Mouse (Mus musculus) 3134 (cell line): ENCODE measurements around the gene Adipor1.
"Not testable (repeated sequence)": the region's sequence is repeated elsewhere in the genome, so short reads cannot be mapped to it uniquely, and the experiment has no call there.

Experiments
- DNase-seq: peaks from one replicate; pipeline ENCODE4 v3.0.0-alpha.2; 2011; ENCODE audit warnings: low spot score; ENCODE audit not compliant: insufficient read length; ENCODE audit errors: extremely low read depth

Gene Adipor1

GRCm38 (mm10) chr1:134419176-134419575, 4.0 kb downstream of the Adipor1 start:
- no peak for DNase-seq

GRCm38 (mm10) chr1:134419751-134420458, 4.7 kb downstream of the Adipor1 start:
- no peak for DNase-seq

GRCm38 (mm10) chr1:134423911-134424310, 8.7 kb downstream of the Adipor1 start:
- no peak for DNase-seq

GRCm38 (mm10) chr1:134426289-134426688, 11.1 kb downstream of the Adipor1 start:
- no peak for DNase-seq

GRCm38 (mm10) chr1:134433002-134433401, 17.8 kb downstream of the Adipor1 start:
- no peak for DNase-seq

- no peak for DNase-seq
Observed at GRCm38 (mm10) chr1:134433473-134433872, 18.3 kb downstream of the Adipor1 start.

- no peak for DNase-seq
Observed at GRCm38 (mm10) chr1:134435414-134435813, 20.2 kb downstream of the Adipor1 start.

GRCm38 (mm10) chr1:134440437-134440836, 25.3 kb downstream of the Adipor1 start:
- DNase-seq, result no peak

GRCm38 (mm10) chr1:134441737-134442136, 26.6 kb downstream of the Adipor1 start:
- DNase-seq, result not testable (repeated sequence)

- no peak for DNase-seq
Observed at GRCm38 (mm10) chr1:134442394-134442793, 27.2 kb downstream of the Adipor1 start.

- DNase-seq, result not testable (repeated sequence)
Observed at GRCm38 (mm10) chr1:134443288-134443687, 28.1 kb downstream of the Adipor1 start.

GRCm38 (mm10) chr1:134445418-134445817, 30.2 kb downstream of the Adipor1 start:
- no peak for DNase-seq

- not testable (repeated sequence) for DNase-seq
Observed at GRCm38 (mm10) chr1:134448537-134448936, 33.4 kb downstream of the Adipor1 start.

GRCm38 (mm10) chr1:134450201-134450600, 35.0 kb downstream of the Adipor1 start:
- DNase-seq, result no peak

GRCm38 (mm10) chr1:134450986-134451385, 35.8 kb downstream of the Adipor1 start:
- DNase-seq, result no peak

- peak; percentile 97 for DNase-seq
Observed at GRCm38 (mm10) chr1:134454904-134455824, 40.0 kb downstream of the Adipor1 start, which contains the start of gene Klhl12. Gene Klhl12, plus strand, starts transcription at chr1:134455531.

GRCm38 (mm10) chr1:134456060-134456459, 40.9 kb downstream of the Adipor1 start:
- DNase-seq, result no peak

GRCm38 (mm10) chr1:134458139-134458727, 43.1 kb downstream of the Adipor1 start:
- DNase-seq, result no peak

GRCm38 (mm10) chr1:134460294-134461284, 45.4 kb downstream of the Adipor1 start:
- no peak for DNase-seq
